Mouse (Mus musculus): Measurements from ENCODE around the gene Ranbp17. TPM values are rescaled to one million over a fixed set of nuclear protein-coding genes. Genes with fewer than 3 reads are reported as not detected.

Ranbp17 gene
- total and polyA plus RNA-seq, 2 experiments = 0.02 to 0.09 TPM

GRCm38 (mm10) chr11:33537390-33538125, 24.0 kb upstream of the Ranbp17 start:
- Histone ChIP-seq H3K27me3 (ENCODE audit: control insufficient read depth, insufficient read depth, low read length) (no peaks in the 10 kb centered on the region; the same call in 1 of the 2 replicates), H3K4me1 (ENCODE audit: control insufficient read depth, insufficient read depth, low read length) (no peaks in the 10 kb centered on the region), H3K36me3 (ENCODE audit: control insufficient read depth, insufficient read depth, low read length) (no peaks in the 10 kb centered on the region), H3K27ac (replicated peaks; ENCODE audit: insufficient read depth, low read depth, low read length) (no peak overlapping the region), H3K9ac (ENCODE audit: low read depth, low read length) (no peak overlapping the region), H3K79me2 (ENCODE audit: control insufficient read depth, insufficient read depth, low read length) (no peaks in the 10 kb centered on the region), H3K4me3 (ENCODE audit: insufficient read depth, low read depth, low read length) (no peak overlapping the region)
- TF ChIP-seq CTCF (IDR thresholded peaks at IDR 0.05; ENCODE audit: low read depth, low read length) (no peak), POLR2A (IDR thresholded peaks at IDR 0.05; ENCODE audit: extremely low read depth, insufficient read depth, low read length) (no peak)
- no peak for DNase-seq (ENCODE audit: extremely low read depth, low read depth, low spot score)
- WGBS = 80% methylated on average over 5 of the region's 5 CpGs

GRCm38 (mm10) chr11:33536636-33537035, 23.1 kb upstream of the Ranbp17 start:
- Histone ChIP-seq H3K9ac (ENCODE audit: low read depth, low read length) (no peak overlapping the region), H3K4me1 (ENCODE audit: control insufficient read depth, insufficient read depth, low read length) (no peaks in the 10 kb centered on the region), H3K79me2 (ENCODE audit: control insufficient read depth, insufficient read depth, low read length) (no peaks in the 10 kb centered on the region), H3K27ac (replicated peaks; ENCODE audit: insufficient read depth, low read depth, low read length) (no peak overlapping the region), H3K27me3 (ENCODE audit: control insufficient read depth, insufficient read depth, low read length) (no peaks in the 10 kb centered on the region; the same call in 1 of the 2 replicates), H3K36me3 (ENCODE audit: control insufficient read depth, insufficient read depth, low read length) (no peaks in the 10 kb centered on the region), H3K4me3 (ENCODE audit: insufficient read depth, low read depth, low read length) (no peak overlapping the region)
- DNase-seq (ENCODE audit: extremely low read depth, low read depth, low spot score) = no peak
- no peak for TF ChIP-seq POLR2A (IDR thresholded peaks at IDR 0.05; ENCODE audit: extremely low read depth, insufficient read depth, low read length)
- TF ChIP-seq CTCF (IDR thresholded peaks at IDR 0.05; ENCODE audit: low read depth, low read length) = no peak
- WGBS = 76% methylated on average over 3 of the region's 3 CpGs

GRCm38 (mm10) chr11:33534541-33534940, 21.0 kb upstream of the Ranbp17 start:
- Histone ChIP-seq H3K27me3 (ENCODE audit: control insufficient read depth, insufficient read depth, low read length) (no peaks in the 10 kb centered on the region; the same call in 1 of the 2 replicates), H3K27ac (replicated peaks; ENCODE audit: insufficient read depth, low read depth, low read length) (no peak overlapping the region), H3K9ac (ENCODE audit: low read depth, low read length) (no peak overlapping the region), H3K79me2 (ENCODE audit: control insufficient read depth, insufficient read depth, low read length) (no peaks in the 10 kb centered on the region), H3K36me3 (ENCODE audit: control insufficient read depth, insufficient read depth, low read length) (no peaks in the 10 kb centered on the region), H3K4me1 (ENCODE audit: control insufficient read depth, insufficient read depth, low read length) (no peaks in the 10 kb centered on the region), H3K4me3 (ENCODE audit: insufficient read depth, low read depth, low read length) (no peak overlapping the region)
- TF ChIP-seq POLR2A (IDR thresholded peaks at IDR 0.05; ENCODE audit: extremely low read depth, insufficient read depth, low read length) = no peak
- TF ChIP-seq CTCF (IDR thresholded peaks at IDR 0.05; ENCODE audit: low read depth, low read length) = no peak
- no peak for DNase-seq (ENCODE audit: extremely low read depth, low read depth, low spot score)
- WGBS = 87% methylated on average over 4 of the region's 4 CpGs

- Histone ChIP-seq H3K9ac (ENCODE audit: low read depth, low read length) (no peak overlapping the region), H3K27ac (replicated peaks; ENCODE audit: insufficient read depth, low read depth, low read length) (no peak overlapping the region), H3K4me3 (ENCODE audit: insufficient read depth, low read depth, low read length) (no peak overlapping the region), H3K27me3 (ENCODE audit: control insufficient read depth, insufficient read depth, low read length) (no peaks in the 10 kb centered on the region; the same call in 1 of the 2 replicates), H3K36me3 (ENCODE audit: control insufficient read depth, insufficient read depth, low read length) (no peaks in the 10 kb centered on the region), H3K79me2 (ENCODE audit: control insufficient read depth, insufficient read depth, low read length) (no peaks in the 10 kb centered on the region), H3K4me1 (ENCODE audit: control insufficient read depth, insufficient read depth, low read length) (no peaks in the 10 kb centered on the region)
- TF ChIP-seq CTCF (IDR thresholded peaks at IDR 0.05; ENCODE audit: low read depth, low read length) = no peak
- 67% methylated on average over 3 of the region's 3 CpGs for WGBS
- DNase-seq (ENCODE audit: extremely low read depth, low read depth, low spot score) = no peak
Observed at GRCm38 (mm10) chr11:33533577-33533976, 20.0 kb upstream of the Ranbp17 start.

- 67% methylated on average over 2 of the region's 2 CpGs for WGBS
- no peak for DNase-seq (ENCODE audit: extremely low read depth, low read depth, low spot score)
Observed at GRCm38 (mm10) chr11:33529576-33529975, 16.0 kb upstream of the Ranbp17 start.

GRCm38 (mm10) chr11:33512854-33513375, 631 bp downstream of the Ranbp17 start:
- peak overlapping the region; percentile 70 for H3K4me3 ChIP-seq (ENCODE audit: insufficient read depth, low read depth, low read length)
- no peaks in the 10 kb centered on the region for H3K79me2 ChIP-seq (ENCODE audit: control insufficient read depth, insufficient read depth, low read length)
- TF ChIP-seq POLR2A (IDR thresholded peaks at IDR 0.05; ENCODE audit: extremely low read depth, insufficient read depth, low read length) (no peak), CTCF (IDR thresholded peaks at IDR 0.05; ENCODE audit: low read depth, low read length) (no peak)
- peaks cover 7% of the 10 kb centered on the region; the same call in 1 of the 2 replicates for H3K27me3 ChIP-seq (ENCODE audit: control insufficient read depth, insufficient read depth, low read length)
- WGBS = under 1% methylated on average over 43 of the region's 43 CpGs
- no peaks in the 10 kb centered on the region for H3K36me3 ChIP-seq (ENCODE audit: control insufficient read depth, insufficient read depth, low read length)
- peaks cover 3% of the 10 kb centered on the region for H3K4me1 ChIP-seq (ENCODE audit: control insufficient read depth, insufficient read depth, low read length)
- DNase-seq (ENCODE audit: extremely low read depth, low read depth, low spot score) = no peak
- H3K27ac ChIP-seq (replicated peaks; ENCODE audit: insufficient read depth, low read depth, low read length) = no peak overlapping the region
- H3K9ac ChIP-seq (ENCODE audit: low read depth, low read length) = peak overlapping the region; percentile 70

More at GRCm38 (mm10) chr11:33529576-33529975, 16.0 kb upstream of the Ranbp17 start:
- no peak overlapping the region for H3K9ac ChIP-seq (ENCODE audit: low read depth, low read length)
- H3K79me2 ChIP-seq (ENCODE audit: control insufficient read depth, insufficient read depth, low read length) = no peaks in the 10 kb centered on the region
- no peak overlapping the region for H3K27ac ChIP-seq (replicated peaks; ENCODE audit: insufficient read depth, low read depth, low read length)
- no peak for TF ChIP-seq POLR2A (IDR thresholded peaks at IDR 0.05; ENCODE audit: extremely low read depth, insufficient read depth, low read length)
- TF ChIP-seq CTCF (IDR thresholded peaks at IDR 0.05; ENCODE audit: low read depth, low read length) = no peak
- no peaks in the 10 kb centered on the region for H3K36me3 ChIP-seq (ENCODE audit: control insufficient read depth, insufficient read depth, low read length)
- H3K27me3 ChIP-seq (ENCODE audit: control insufficient read depth, insufficient read depth, low read length) = no peaks in the 10 kb centered on the region; the same call in 1 of the 2 replicates
- H3K4me3 ChIP-seq (ENCODE audit: insufficient read depth, low read depth, low read length) = no peak overlapping the region
- no peaks in the 10 kb centered on the region for H3K4me1 ChIP-seq (ENCODE audit: control insufficient read depth, insufficient read depth, low read length)
